20 mouse cellular contexts compared by ENCODE assay signal in the genomic region with DNA sequence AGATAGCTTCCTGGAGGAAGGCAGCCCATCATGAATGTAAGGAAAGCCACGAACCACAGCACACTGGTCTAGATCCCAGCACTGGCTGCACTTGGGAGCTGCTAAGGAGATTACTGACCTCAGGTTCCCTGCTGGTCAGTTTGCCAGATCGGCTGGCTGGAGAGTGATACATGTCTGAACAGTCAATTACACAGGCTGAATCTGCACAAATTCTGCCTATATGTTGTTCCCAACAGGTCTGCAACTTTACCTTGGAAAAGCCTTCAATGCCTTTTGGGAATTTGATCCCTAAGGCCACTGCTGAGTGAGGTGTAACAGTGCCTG.
DNase-seq lines count a peak whose midpoint lies in the region; ATAC-seq and TF ChIP-seq lines count a peak whose summit lies in the region.
"Had no signal": no experiment of that assay in that cellular context is flagged by ENCODE, and none has a peak within 500 bp of the region (broad histone marks: within the 10 kb centered on the region; RNA-seq: fewer than 3 reads in every experiment).

No protein-coding gene starts in this region.

- no peaks in the 10 kb centered on the region for H3K9me3 ChIP-seq in forebrain, embryonic 11.5 days (ENCODE audit: control insufficient read depth, low read length)
- H3K9me3 ChIP-seq in forebrain, embryonic 13.5 days (replicated peaks): no peaks in the 10 kb centered on the region
- no peaks in the 10 kb centered on the region for H3K9me3 ChIP-seq in kidney, embryonic 15.5 days (replicated peaks)
- H3K9me3 ChIP-seq in limb, embryonic 15.5 days: no peaks in the 10 kb centered on the region
- H3K9me3 ChIP-seq: forebrain, embryonic 12.5 days; heart, embryonic 10.5 days; hindbrain, embryonic 12.5 days had no signal

- no peaks in the 10 kb centered on the region for H3K36me3 ChIP-seq in forebrain, embryonic 11.5 days (ENCODE audit: control insufficient read depth, insufficient read depth, low read length)
- peaks cover 11% of the 10 kb centered on the region for H3K36me3 ChIP-seq in forebrain, embryonic 13.5 days (ENCODE audit: poor library complexity, severe bottlenecking)
- H3K36me3 ChIP-seq in kidney, embryonic 15.5 days: peaks cover 14% of the 10 kb centered on the region
- H3K36me3 ChIP-seq in testis, adult 2 months (ENCODE audit: control insufficient read depth, insufficient read depth, low read length): no peaks in the 10 kb centered on the region
- peaks cover 13% of the 10 kb centered on the region for H3K36me3 ChIP-seq in limb, embryonic 15.5 days

- ATAC-seq in forebrain, embryonic 11.5 days (replicated peaks; ENCODE audit: low FRiP score): no peak
- ATAC-seq in forebrain, embryonic 13.5 days: no peak
- no peak for ATAC-seq in kidney, embryonic 15.5 days (replicated peaks; ENCODE audit: low FRiP score)
- ATAC-seq in limb, embryonic 15.5 days (ENCODE audit: insufficient number of reproducible peaks, low FRiP score, low TSS enrichment, low read depth): no peak
- ATAC-seq: hindbrain, embryonic 16.5 days; inflammation-experienced regulatory T-cells, adult 6 months had no signal

- H3K27me3 ChIP-seq in forebrain, embryonic 11.5 days (ENCODE audit: control insufficient read depth, insufficient read depth, low read length): no peaks in the 10 kb centered on the region
- H3K27me3 ChIP-seq in forebrain, embryonic 13.5 days: no peaks in the 10 kb centered on the region
- H3K27me3 ChIP-seq in kidney, embryonic 15.5 days: no peaks in the 10 kb centered on the region
- no peaks in the 10 kb centered on the region for H3K27me3 ChIP-seq in testis, adult 2 months (ENCODE audit: control insufficient read depth, insufficient read depth, low read length)
- no peaks in the 10 kb centered on the region for H3K27me3 ChIP-seq in limb, embryonic 15.5 days
- H3K27me3 ChIP-seq: forebrain, embryonic 12.5 days; hindbrain, embryonic 12.5 days had no signal

- no peak overlapping the region for H3K4me3 ChIP-seq in forebrain, embryonic 11.5 days (ENCODE audit: low read depth, low read length)
- H3K4me3 ChIP-seq in forebrain, embryonic 13.5 days: no peak overlapping the region
- H3K4me3 ChIP-seq in kidney, embryonic 15.5 days (replicated peaks): no peak overlapping the region
- peak overlapping the region; percentile 36; the same call in 1 of the 2 replicates for H3K4me3 ChIP-seq in testis, adult 2 months (ENCODE audit: control insufficient read depth, low read depth, low read length)
- H3K4me3 ChIP-seq in limb, embryonic 15.5 days: no peak overlapping the region
- H3K4me3 ChIP-seq in layer of hippocampus, adult 2 months: no peak overlapping the region
- H3K4me3 ChIP-seq: forebrain, embryonic 12.5 days; heart, embryonic 10.5 days; hindbrain, embryonic 12.5 days had no signal

- no peak for TF ChIP-seq POLR2A in testis, adult 2 months (IDR thresholded peaks at IDR 0.05; ENCODE audit: control insufficient read depth, low read depth, low read length)

- DNase-seq in forebrain, embryonic 11.5 days (ENCODE audit: low spot score): peak; percentile 44
- no peak for DNase-seq in kidney, postnatal 25 days
- DNase-seq in testis, postnatal 10 days (ENCODE audit: low spot score): no peak
- DNase-seq in layer of hippocampus, adult 2 months (ENCODE audit: low spot score in 2 of 2): no peak
- DNase-seq: adrenal gland, adult 8-10 months; adrenal gland, postnatal 36 days; cerebellum, adult 2 months; gastrocnemius, postnatal 36 days; heart, adult 18-20 months; heart, postnatal 10 days; heart, postnatal 4 days had no signal

- no peaks in the 10 kb centered on the region for H3K4me1 ChIP-seq in forebrain, embryonic 11.5 days (replicated peaks; ENCODE audit: control insufficient read depth, insufficient read depth, low read length)
- H3K4me1 ChIP-seq in forebrain, embryonic 13.5 days: no peaks in the 10 kb centered on the region
- peaks cover 16% of the 10 kb centered on the region for H3K4me1 ChIP-seq in kidney, embryonic 15.5 days
- H3K4me1 ChIP-seq in testis, adult 2 months (ENCODE audit: control insufficient read depth, insufficient read depth, low read length): no peaks in the 10 kb centered on the region
- peaks cover 9% of the 10 kb centered on the region for H3K4me1 ChIP-seq in limb, embryonic 15.5 days
- H3K4me1 ChIP-seq: forebrain, embryonic 12.5 days had no signal

- H3K27ac ChIP-seq in forebrain, embryonic 11.5 days (ENCODE audit: low read depth, low read length): no peak overlapping the region
- no peak overlapping the region for H3K27ac ChIP-seq in forebrain, embryonic 13.5 days
- peak overlapping the region; percentile 24 for H3K27ac ChIP-seq in kidney, embryonic 15.5 days
- no peak overlapping the region for H3K27ac ChIP-seq in testis, adult 2 months (ENCODE audit: control insufficient read depth, insufficient read depth, low read depth, low read length)
- H3K27ac ChIP-seq in limb, embryonic 15.5 days: peak overlapping the region; percentile 38; the same call in 1 of the 2 replicates
- no peak overlapping the region for H3K27ac ChIP-seq in layer of hippocampus, adult 2 months
- H3K27ac ChIP-seq: forebrain, embryonic 12.5 days; heart, embryonic 10.5 days; hindbrain, embryonic 12.5 days had no signal

- no peak for TF ChIP-seq CTCF in testis, adult 2 months (IDR thresholded peaks at IDR 0.05; ENCODE audit: control insufficient read depth, insufficient read depth, insufficient replicate concordance, low read depth, low read length)
- TF ChIP-seq CTCF in layer of hippocampus, adult 2 months (conservative IDR thresholded peaks at IDR 0.05): no peak

- no peak overlapping the region for H3K4me2 ChIP-seq in forebrain, embryonic 11.5 days (ENCODE audit: low read depth, low read length, severe bottlenecking)
- no peak overlapping the region for H3K4me2 ChIP-seq in forebrain, embryonic 13.5 days
- no peak overlapping the region for H3K4me2 ChIP-seq in kidney, embryonic 15.5 days
- H3K4me2 ChIP-seq in limb, embryonic 15.5 days: no peak overlapping the region
- H3K4me2 ChIP-seq: forebrain, embryonic 12.5 days; hindbrain, embryonic 12.5 days had no signal

- H3K9ac ChIP-seq in forebrain, embryonic 11.5 days (ENCODE audit: low read length): no peak overlapping the region
- H3K9ac ChIP-seq in forebrain, embryonic 13.5 days: no peak overlapping the region
- no peak overlapping the region for H3K9ac ChIP-seq in kidney, embryonic 15.5 days
- no peak overlapping the region for H3K9ac ChIP-seq in limb, embryonic 15.5 days
- H3K9ac ChIP-seq: forebrain, embryonic 12.5 days; hindbrain, embryonic 12.5 days had no signal

- 52% methylated on average over 2 of the region's 2 CpGs for WGBS in forebrain, embryonic 11.5 days
- 43% methylated on average over 2 of the region's 2 CpGs for WGBS in forebrain, embryonic 13.5 days
- WGBS in kidney, embryonic 15.5 days: 76% methylated on average over 2 of the region's 2 CpGs
- WGBS in limb, embryonic 15.5 days: 60% methylated on average over 2 of the region's 2 CpGs

Comparison
In these comparisons a context has a peak if more than half of its experiments do, and no peak if none do; other contexts are left out.
1. H3K27ac ChIP-seq: peak in kidney, embryonic 15.5 days (single experiment) and limb, embryonic 15.5 days (single experiment); none in forebrain, embryonic 11.5 days (single experiment), forebrain, embryonic 13.5 days (single experiment), testis, adult 2 months (single experiment) and layer of hippocampus, adult 2 months (single experiment).